Mouse (Mus musculus) CH12.LX (cell line): ENCODE measurements around the gene Zfp800. TPM values are rescaled to one million over a fixed set of nuclear protein-coding genes. Genes with fewer than 3 reads are reported as not detected.
A peak's percentile ranks its signal among the peaks of the same experiment; 100 is the strongest.

Experiments
- DNase-seq: peaks from one replicate; pipeline ENCODE4 v3.0.0-alpha.2; 2013; ENCODE audit errors: extremely low read depth
- H3K27ac ChIP-seq: 2 replicates; pipeline ENCODE4 v1.5.1; 2012; ENCODE audit warnings: low read depth, mild to moderate bottlenecking, control low read depth, moderate library complexity; ENCODE audit not compliant: insufficient read depth
- H3K27me3 ChIP-seq: replicated peaks from 2 replicates; pipeline ENCODE3; 2012; ENCODE audit warnings: inconsistent platforms
- H3K36me3 ChIP-seq, 2 experiments: replicated peaks in 1 of 2; 2 replicates each; pipeline versions ENCODE3 to v1.6.1; 2012; ENCODE audit warnings: inconsistent platforms in 1 of 2, low read length in 1 of 2, mild to moderate bottlenecking in 1 of 2, mixed read lengths in 1 of 2, moderate library complexity in 1 of 2; ENCODE audit not compliant: control insufficient read depth in 1 of 2, insufficient read depth in 1 of 2
- H3K4me1 ChIP-seq, 2 experiments: 2 replicates each; pipeline ENCODE4 v1.6.1; 2012; ENCODE audit warnings: inconsistent platforms in 1 of 2, moderate library complexity in 1 of 2; ENCODE audit not compliant: insufficient read depth in 2 of 2, control insufficient read depth in 1 of 2
- H3K4me2 ChIP-seq: 2 replicates; pipeline ENCODE4 v1.6.1; 2012; ENCODE audit warnings: low read depth, mild to moderate bottlenecking, control low read depth; ENCODE audit not compliant: poor library complexity, insufficient read depth, severe bottlenecking
- H3K4me3 ChIP-seq, 3 experiments: fragments of 150-350 bp in 1 of 3; sonication (generic) in 1 of 3; replicated peaks in 1 of 3; 2 replicates each; pipeline versions ENCODE3 to v1.5.1; 2011 to 2012; ENCODE audit warnings: low read depth in 2 of 3, low read length in 2 of 3, mild to moderate bottlenecking in 2 of 3, moderate library complexity in 2 of 3, control low read depth in 1 of 3, improper control_type of control experiment in 1 of 3, inconsistent platforms in 1 of 3, mixed read lengths in 1 of 3; ENCODE audit not compliant: poor library complexity in 1 of 3
- H3K79me2 ChIP-seq: replicated peaks from 2 replicates; pipeline ENCODE4 v1.6.1; 2012; ENCODE audit warnings: mild to moderate bottlenecking, moderate library complexity; ENCODE audit not compliant: control insufficient read depth, poor library complexity, insufficient read depth, severe bottlenecking; ENCODE audit errors: extremely low read depth
- H3K9ac ChIP-seq: 2 replicates; pipeline ENCODE4 v1.6.1; 2012; ENCODE audit warnings: low read depth, mild to moderate bottlenecking, control low read depth, moderate library complexity; ENCODE audit not compliant: insufficient read depth
- H3K9me3 ChIP-seq: replicated peaks from 2 replicates; pipeline ENCODE3; 2012; ENCODE audit warnings: low read length, inconsistent platforms, mixed read lengths
- CTCF ChIP-seq, 2 experiments: IDR thresholded peaks in 1 of 2; conservative IDR thresholded peaks in 1 of 2; 2 replicates each; pipeline ENCODE4 v1.5.1; 2011 to 2012; ENCODE audit warnings: low read depth in 2 of 2, low read length in 2 of 2, improper control_type of control experiment in 1 of 2, inconsistent platforms in 1 of 2, mild to moderate bottlenecking in 1 of 2, moderate library complexity in 1 of 2
- ELF1 ChIP-seq: IDR thresholded peaks from 2 replicates; pipeline ENCODE4 v1.6.1; 2014; ENCODE audit warnings: low read depth, mild to moderate bottlenecking, inconsistent platforms, low read length, improper control_type of control experiment
- EP300 ChIP-seq: IDR thresholded peaks from 2 replicates; pipeline ENCODE4 v1.6.1; 2011; ENCODE audit warnings: low read length, improper control_type of control experiment
- MAX ChIP-seq: IDR thresholded peaks from 2 replicates; pipeline ENCODE4 v1.6.1; 2011; ENCODE audit warnings: low read length, improper control_type of control experiment
- MXI1 ChIP-seq: IDR thresholded peaks from 2 replicates; pipeline ENCODE4 v1.6.1; 2011; ENCODE audit warnings: mild to moderate bottlenecking, low read depth, low read length, improper control_type of control experiment
- MYC ChIP-seq: IDR thresholded peaks from 2 replicates; pipeline ENCODE4 v1.6.1; 2011; ENCODE audit warnings: low read depth, mild to moderate bottlenecking, improper control_type of control experiment, low read length
- NELFE ChIP-seq: IDR thresholded peaks from 2 replicates; pipeline ENCODE4 v1.6.1; 2011; ENCODE audit warnings: low read depth, low read length, improper control_type of control experiment
- NRF1 ChIP-seq: IDR thresholded peaks from 2 replicates; pipeline ENCODE4 v1.6.1; 2014; ENCODE audit warnings: low read depth, mild to moderate bottlenecking, inconsistent platforms, low read length, improper control_type of control experiment, moderate library complexity
- POLR2A ChIP-seq: IDR thresholded peaks from 2 replicates; pipeline ENCODE4 v1.6.1; 2011; ENCODE audit warnings: low read depth, mild to moderate bottlenecking, improper control_type of control experiment, low read length
- RAD21 ChIP-seq: IDR thresholded peaks from 2 replicates; pipeline ENCODE4 v1.6.1; 2011; ENCODE audit warnings: low read depth, mild to moderate bottlenecking, low read length, improper control_type of control experiment, moderate library complexity
- RCOR1 ChIP-seq: conservative IDR thresholded peaks from 2 replicates; pipeline ENCODE4 v1.6.1; 2012; ENCODE audit warnings: low read depth, mild to moderate bottlenecking, inconsistent platforms, low read length, improper control_type of control experiment
- SMC3 ChIP-seq: IDR thresholded peaks from 2 replicates; pipeline ENCODE4 v1.6.1; 2011; ENCODE audit warnings: low read depth, low read length, improper control_type of control experiment
- TBP ChIP-seq: conservative IDR thresholded peaks from 2 replicates; pipeline ENCODE4 v1.6.1; 2011; ENCODE audit warnings: low read depth, low read length, improper control_type of control experiment
- TCF12 ChIP-seq: IDR thresholded peaks from 2 replicates; pipeline ENCODE4 v1.6.1; 2014; ENCODE audit warnings: low read depth, mild to moderate bottlenecking, inconsistent platforms, low read length, improper control_type of control experiment
- ZMIZ1 ChIP-seq: IDR thresholded peaks from 2 replicates; pipeline ENCODE4 v1.6.1; 2012; ENCODE audit warnings: low read depth, mild to moderate bottlenecking, inconsistent platforms, low read length, improper control_type of control experiment
- ZNF384 ChIP-seq: IDR thresholded peaks from 2 replicates; pipeline ENCODE4 v1.6.1; 2012; ENCODE audit warnings: low read depth, low read length, improper control_type of control experiment, inconsistent platforms
- dilution Hi-C: fragments of 300-500 bp; cut with MboI; formaldehyde crosslinking; loops from 2 replicates; pipeline ENCODE4 v1.14.3; 2020; ENCODE audit warnings: low sequenced_read_pairs; ENCODE audit not compliant: extremely low pct_unique_long_range_greater_than_20kb, extremely low pct_ligation_motif_present
- in situ Hi-C: fragments of 300-500 bp; cut with MboI; formaldehyde crosslinking; loops from 3 replicates; pipeline ENCODE4 v1.14.3; 2019; ENCODE audit warnings: low sequenced_read_pairs, low pct_ligation_motif_present, low pct_unique_long_range_greater_than_20kb, mixed read lengths
- polyA plus RNA-seq: library from polyadenylated mRNA; unstranded; fragments of >175 nt; gene quantifications from 2 replicates; pipeline ENCODE4 v1.2.1, GENCODE M21; 2012; ENCODE audit warnings: low read depth; ENCODE audit not compliant: insufficient read length
- total RNA-seq, 2 experiments: library from RNA; depleted of rRNA; stranded (reverse); fragments of 300-350 nt in 1 of 2; fragments of >200 nt in 1 of 2; gene quantifications; 2 replicates each; pipeline ENCODE4 v1.2.3; 2012 to 2014

Gene Zfp800
- total and polyA plus RNA-seq, 3 experiments: 19.1 to 49.5 (median 19.5) TPM

DNA sequence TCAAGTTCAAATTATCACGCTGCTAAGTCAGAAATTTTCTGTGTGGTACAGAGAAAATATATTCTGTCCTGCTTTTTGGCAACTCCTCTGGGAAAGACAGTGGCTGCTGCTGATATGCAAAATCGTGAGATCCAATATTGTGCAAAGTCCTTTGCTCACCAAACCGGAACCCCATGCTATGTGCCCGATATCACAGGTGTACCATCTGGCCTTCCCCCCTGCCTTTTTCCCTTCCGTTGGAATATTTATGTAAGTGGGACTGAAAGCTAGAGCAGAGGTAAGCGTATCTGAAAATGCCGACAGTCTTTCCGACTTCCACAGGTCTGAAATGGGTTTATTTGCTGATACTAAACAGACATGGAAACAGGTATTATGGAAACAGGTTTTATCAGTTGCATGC lies 179.4 kb downstream of the Zfp800 start:
- in situ Hi-C loops: no loop called here
- H3K79me2 ChIP-seq: 0 out of 2 replicates have a peak, but pooled peaks cover 3% of the 10 kb centered on the region
- TF ChIP-seq TCF12 (no peak), ZNF384 (no peak), EP300 (no peak), RAD21 (no peak), RCOR1 (no peak)
- TF ChIP-seq, all 38 proteins: peak for 0
- H3K9ac ChIP-seq: no peak overlapping the region
- no peak overlapping the region for H3K4me3 ChIP-seq
- H3K27ac ChIP-seq: no peak overlapping the region
- dilution Hi-C loops: no loop called here
- H3K27me3 ChIP-seq: no peaks in the 10 kb centered on the region
- H3K4me1 ChIP-seq: peaks cover 5 to 33% of the 10 kb centered on the region in 2 experiments
- peaks cover 5 to 32% of the 10 kb centered on the region in 2 experiments for H3K36me3 ChIP-seq
- H3K4me2 ChIP-seq: no peak overlapping the region
- no peak for DNase-seq
- no peaks in the 10 kb centered on the region for H3K9me3 ChIP-seq

DNA sequence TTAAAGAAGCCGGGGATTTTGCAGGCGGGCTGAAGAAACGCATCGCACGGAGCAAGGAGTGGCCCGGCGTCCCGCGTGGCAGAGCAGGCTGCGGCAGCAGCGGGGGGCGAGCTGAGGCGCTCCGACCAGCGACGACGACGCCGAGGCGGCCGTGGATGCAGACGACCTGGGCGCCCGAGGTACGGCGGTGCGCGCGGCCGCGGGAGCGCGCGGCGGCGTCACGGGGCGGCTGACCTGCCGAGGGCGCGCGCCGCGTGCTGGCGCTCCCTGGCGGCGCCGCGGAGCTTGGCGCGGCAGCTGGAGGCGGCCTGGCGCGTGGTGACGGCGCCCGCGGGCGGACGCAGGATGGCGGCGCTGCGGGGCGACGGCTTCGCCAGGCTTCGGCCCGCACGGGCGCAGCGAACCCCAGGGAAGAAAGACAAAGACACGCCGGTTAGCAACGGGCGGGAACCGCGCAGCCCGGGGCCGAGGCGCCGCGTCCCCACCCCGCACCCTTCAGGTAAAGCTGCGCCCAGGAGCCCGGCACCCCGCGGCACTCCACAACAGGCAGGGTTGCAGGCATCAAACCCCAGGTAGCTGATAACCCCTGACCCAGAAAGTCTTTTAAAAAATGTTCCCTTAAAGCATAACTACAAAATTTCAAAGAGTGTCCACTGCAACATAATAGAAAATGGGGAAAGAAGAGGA lies 182.4 kb downstream of the Zfp800 start:
- H3K9ac ChIP-seq: peak overlapping the region; percentile 68
- 0 out of 2 replicates have a peak, but pooled peaks cover 3% of the 10 kb centered on the region for H3K79me2 ChIP-seq
- H3K27ac ChIP-seq: no peak overlapping the region
- peak overlapping the region; percentile 52 for H3K4me2 ChIP-seq
- dilution Hi-C loops (no loop called here), in situ Hi-C loops (no loop called here)
- peaks cover 5 to 33% of the 10 kb centered on the region in 2 experiments for H3K4me1 ChIP-seq
- peak; percentile 44 for DNase-seq
- H3K27me3 ChIP-seq: no peaks in the 10 kb centered on the region
- peaks cover 0 to 14% of the 10 kb centered on the region in 2 experiments for H3K36me3 ChIP-seq
- TF ChIP-seq NRF1 (0 out of 2 replicates have a peak, but pooled peaks have one; percentile 32), CTCF (conservative IDR thresholded peaks at IDR 0.05 in 1 of 2, IDR thresholded peaks at IDR 0.05 in 1 of 2; ENCODE audit: low read depth in 2 of 2, low read length in 2 of 2) (peak in 1 of 2 experiments; percentile 61; a peak in 2 of 4 replicates), ZMIZ1 (no peak; the same call in 1 of the 2 replicates), RCOR1 (no peak), NELFE (0 out of 2 replicates have a peak, but pooled peaks have one; percentile 26), TBP (no peak), MAX (peak; percentile 13; the same call in 1 of the 2 replicates), EP300 (0 out of 2 replicates have a peak, but pooled peaks have one; percentile 6), MXI1 (peak; percentile 63; the same call in 1 of the 2 replicates), SMC3 (peak; percentile 24; the same call in 1 of the 2 replicates), TCF12 (peak; percentile 37; the same call in 1 of the 2 replicates), POLR2A (peak; percentile 58; the same call in 1 of the 2 replicates), ELF1 (no peak), RAD21 (peak; percentile 18), MYC (no peak)
- TF ChIP-seq, all 38 proteins: peak for 10
- Histone ChIP-seq H3K9me3 (no peaks in the 10 kb centered on the region), H3K4me3 (peak overlapping the region; percentile 48 to 79 (median 58))
